Mouse (Mus musculus) hindbrain, postnatal 0 days (tissue): ENCODE measurements around the gene Vmn1r202. TPM values are rescaled to one million over a fixed set of nuclear protein-coding genes. Genes with fewer than 3 reads are reported as not detected.
"Not testable (repeated sequence)": the region's sequence is repeated elsewhere in the genome, so short reads cannot be mapped to it uniquely, and the experiment has no call there.

ENCODE experiments used
- ATAC-seq: fragments of 200-750 bp; cut with Nextera tagmentation; 2 replicates; pipeline ENCODE4 v1.8.0; 2017; ENCODE audit warnings: mild to moderate bottlenecking, moderate TSS enrichment, moderate library complexity
- DNase-seq: peaks from one replicate; pipeline ENCODE4 v3.0.0-alpha.2; 2015; ENCODE audit warnings: low spot score
- H3K27ac ChIP-seq: fragments of 300-500 bp; sonication (generic); 2 replicates; pipeline ENCODE4 v1.5.1; 2014; ENCODE audit warnings: mild to moderate bottlenecking
- H3K27me3 ChIP-seq: fragments of 300-500 bp; sonication (generic); 2 replicates; pipeline ENCODE4 v1.6.1; 2014; ENCODE audit warnings: low read length, mixed read lengths; ENCODE audit not compliant: insufficient read depth
- H3K36me3 ChIP-seq: fragments of 300-500 bp; sonication (generic); 2 replicates; pipeline ENCODE4 v1.6.1; 2014; ENCODE audit warnings: low read length, mixed read lengths; ENCODE audit not compliant: insufficient read depth
- H3K4me1 ChIP-seq: fragments of 300-500 bp; sonication (generic); 2 replicates; pipeline ENCODE4 v1.6.1; 2014; ENCODE audit warnings: antibody characterized with exemption, low read length, mixed read lengths; ENCODE audit not compliant: insufficient read depth
- H3K4me2 ChIP-seq: fragments of 300-500 bp; sonication (generic); 2 replicates; pipeline ENCODE4 v1.6.1; 2014; ENCODE audit warnings: low read depth, mild to moderate bottlenecking, low read length, moderate library complexity, mixed read lengths
- H3K4me3 ChIP-seq: fragments of 300-500 bp; sonication (generic); 2 replicates; pipeline ENCODE4 v1.5.1; 2014; ENCODE audit warnings: low read length
- H3K9ac ChIP-seq: fragments of 300-500 bp; sonication (generic); replicated peaks from 2 replicates; pipeline ENCODE4 v1.6.1; 2014; ENCODE audit warnings: mild to moderate bottlenecking, low read length, moderate library complexity, mixed read lengths
- H3K9me3 ChIP-seq: fragments of 300-500 bp; sonication (generic); 2 replicates; pipeline ENCODE4 v1.6.1; 2016; ENCODE audit warnings: low read length, mixed read lengths
- CTCF ChIP-seq: IDR thresholded peaks from 2 replicates; pipeline ENCODE4 v1.5.1; 2016; ENCODE audit warnings: antibody characterized with exemption, control low read depth, low read depth
- WGBS: fragments of 180-500 bp; shearing (Covaris S2); extraction: QIAGEN DNeasy Blood & Tissue Kit; methylation state at CpG from one replicate; pipeline ENCODE4 v1.1.7; 2014; 5-methylcytosine and 5-hydroxymethylcytosine counted together
- polyA plus RNA-seq: library from polyadenylated mRNA; unstranded; fragments of >200 nt; fragmentation: Nextera tagmentation; extraction: Ambion mirVana; gene quantifications from 2 replicates; pipeline ENCODE4 v1.2.1, GENCODE M21; 2015
- total RNA-seq: library from RNA; depleted of rRNA; stranded (reverse); fragments of >200 nt; gene quantifications from 2 replicates; pipeline ENCODE4 v1.2.3, GENCODE M21; 2014; rRNA removed

Vmn1r202 gene
- total RNA-seq, result not detected in 2 replicates
- not detected in 2 replicates for polyA plus RNA-seq

DNA sequence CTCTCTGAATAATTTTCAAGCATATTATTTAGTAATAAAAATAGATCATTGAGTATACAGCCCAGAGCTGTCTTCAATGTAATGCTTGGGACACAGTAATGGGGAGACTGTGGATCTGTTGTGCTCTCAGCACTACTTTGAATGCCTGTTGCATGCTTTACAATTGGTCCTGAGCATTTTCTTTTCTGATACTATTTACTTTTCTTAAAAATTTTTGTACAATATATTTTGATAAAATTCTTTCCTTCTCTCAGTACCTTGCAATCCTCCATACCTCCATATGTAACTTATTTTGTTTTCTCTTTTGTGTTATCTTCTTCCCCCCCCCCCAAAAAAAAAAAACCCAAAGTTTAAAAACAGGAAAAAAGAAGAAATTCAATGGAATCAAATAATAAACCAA, at the start of gene Vmn1r202:
Vmn1r202 (minus strand) TSS at position 101 of the 400 bp plus-strand sequence.
- Histone ChIP-seq H3K4me3 (no peak within 1 kb of the TSS), H3K27me3 (no peaks in the 10 kb centered on the region), H3K36me3 (no peaks in the 10 kb centered on the region), H3K4me1 (no peaks in the 10 kb centered on the region), H3K9me3 (no peaks in the 10 kb centered on the region), H3K9ac (no peak within 1 kb of the TSS), H3K4me2 (no peak within 1 kb of the TSS), H3K27ac (no peak within 1 kb of the TSS)
- DNase-seq, result no peak
- ATAC-seq, result no peak
- TF ChIP-seq CTCF, result no peak

DNA sequence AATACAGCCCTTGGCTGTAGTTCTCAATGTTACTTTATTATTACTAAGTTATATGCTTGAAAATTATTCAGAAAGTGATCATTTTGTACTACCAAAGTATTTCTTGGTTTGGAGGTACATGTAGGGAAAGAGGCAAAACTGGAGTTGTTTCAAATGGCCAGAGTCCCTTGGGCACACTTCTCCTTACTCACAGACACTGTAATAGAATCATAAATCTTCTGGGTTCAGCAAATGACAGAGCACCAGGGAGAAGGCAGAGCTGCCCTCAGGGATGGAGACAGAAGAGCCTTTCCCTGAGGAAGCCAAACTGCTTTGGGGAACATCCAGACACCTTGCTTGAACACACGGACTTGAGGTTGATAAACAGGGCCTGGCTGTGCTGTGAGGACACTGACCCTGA, 47.7 kb upstream of the Vmn1r202 start, which contains the start of gene Vmn1r204:
Vmn1r204 (plus strand) TSS at position 301 of the 400 bp plus-strand sequence.
- not testable (repeated sequence) for H3K9ac ChIP-seq, DNase-seq, H3K27me3 ChIP-seq, H3K36me3 ChIP-seq, ATAC-seq, H3K27ac ChIP-seq, H3K9me3 ChIP-seq, H3K4me1 ChIP-seq, H3K4me3 ChIP-seq, H3K4me2 ChIP-seq
- WGBS, result 68% methylated on average over 1 of the region's 1 CpGs

DNA sequence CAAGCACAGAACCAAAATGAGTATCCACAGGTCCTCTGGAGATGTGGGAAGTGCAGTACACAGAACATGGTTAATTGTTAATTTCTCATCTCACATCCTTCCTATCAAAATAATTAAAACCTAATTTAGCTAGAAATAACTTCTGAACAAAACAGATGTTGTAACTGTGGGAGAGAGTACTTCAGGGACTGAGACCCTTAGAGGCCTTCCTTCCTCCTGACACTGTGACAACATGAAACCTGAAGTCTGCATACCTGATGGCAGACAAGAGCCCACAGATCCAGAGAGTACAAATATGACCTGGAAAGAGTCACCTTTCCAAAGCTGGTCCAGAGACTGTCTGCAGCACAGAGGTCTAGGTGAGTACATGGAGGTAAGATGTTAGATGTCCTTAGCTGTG, 12.6 kb upstream of the Vmn1r202 start, which contains the start of gene Vmn1r203:
Vmn1r203 (plus strand) TSS at position 301 of the 400 bp plus-strand sequence.
- ATAC-seq, result no peak
- Histone ChIP-seq H3K27ac (no peak within 1 kb of the TSS), H3K4me1 (no peaks in the 10 kb centered on the region), H3K4me2 (no peak within 1 kb of the TSS), H3K9ac (no peak within 1 kb of the TSS), H3K36me3 (no peaks in the 10 kb centered on the region), H3K27me3 (no peaks in the 10 kb centered on the region), H3K9me3 (no peaks in the 10 kb centered on the region), H3K4me3 (no peak within 1 kb of the TSS)
- DNase-seq, result no peak
- TF ChIP-seq CTCF, result no peak

DNA sequence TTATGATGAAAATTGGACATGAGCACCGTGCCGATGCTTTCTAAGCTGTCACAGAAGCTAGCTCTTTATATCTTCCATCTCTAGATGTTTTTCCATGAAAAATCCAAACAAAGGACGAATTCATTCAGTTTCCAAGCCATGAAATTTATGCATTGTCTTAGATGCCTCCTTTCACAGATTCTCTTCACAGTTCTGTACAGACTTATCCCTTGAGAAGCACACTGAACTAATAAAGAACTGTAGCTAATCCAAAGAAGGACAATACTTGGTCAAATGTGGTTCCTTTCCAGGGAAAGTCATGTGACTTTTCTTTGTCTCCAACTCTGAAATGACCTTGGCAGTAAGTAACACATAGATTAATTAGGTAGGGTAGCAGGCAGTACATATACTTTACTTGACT, 2.8 kb downstream of the Vmn1r202 start:
- Histone ChIP-seq H3K4me2 (no peak overlapping the region), H3K27ac (no peak overlapping the region), H3K9me3 (no peaks in the 10 kb centered on the region), H3K27me3 (no peaks in the 10 kb centered on the region), H3K9ac (no peak overlapping the region), H3K36me3 (no peaks in the 10 kb centered on the region), H3K4me1 (no peaks in the 10 kb centered on the region), H3K4me3 (no peak overlapping the region)
- ATAC-seq (no peak), DNase-seq (no peak)
- no peak for TF ChIP-seq CTCF
- WGBS, result 35% methylated on average over 3 of the region's 3 CpGs

DNA sequence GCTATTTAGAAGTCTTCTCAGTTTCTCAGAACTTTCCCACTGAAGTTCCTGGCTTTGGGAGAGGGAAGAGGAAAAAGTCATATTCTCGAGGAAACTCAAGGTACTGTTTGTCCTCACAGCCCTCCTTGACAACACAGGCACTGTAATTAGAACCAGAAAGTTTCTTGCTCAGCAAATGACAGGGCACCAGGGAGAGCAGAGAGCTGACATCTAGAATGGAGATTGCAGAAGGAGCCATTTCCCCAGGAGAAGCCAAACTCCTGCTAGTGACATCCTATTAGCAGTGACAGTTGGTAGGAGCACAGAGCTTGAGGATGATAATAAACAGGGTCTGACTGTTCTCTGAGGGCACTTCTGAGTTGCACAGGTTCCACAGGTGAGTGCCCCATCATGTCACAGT, 33.6 kb downstream of the Vmn1r202 start, which contains the start of gene Vmn1r201:
Vmn1r201 (plus strand) TSS at position 301 of the 400 bp plus-strand sequence.
- H3K27me3 ChIP-seq, result no peaks in the 10 kb centered on the region
- H3K4me3 ChIP-seq, result no peak within 1 kb of the TSS
- WGBS, result 69% methylated on average over 1 of the region's 1 CpGs
- no peak within 1 kb of the TSS for H3K9ac ChIP-seq
- H3K9me3 ChIP-seq, result no peaks in the 10 kb centered on the region
- ATAC-seq (no peak), DNase-seq (no peak)
- H3K36me3 ChIP-seq, result no peaks in the 10 kb centered on the region
- no peak for TF ChIP-seq CTCF
- H3K27ac ChIP-seq, result no peak within 1 kb of the TSS
- no peak within 1 kb of the TSS for H3K4me2 ChIP-seq
- H3K4me1 ChIP-seq, result no peaks in the 10 kb centered on the region

DNA sequence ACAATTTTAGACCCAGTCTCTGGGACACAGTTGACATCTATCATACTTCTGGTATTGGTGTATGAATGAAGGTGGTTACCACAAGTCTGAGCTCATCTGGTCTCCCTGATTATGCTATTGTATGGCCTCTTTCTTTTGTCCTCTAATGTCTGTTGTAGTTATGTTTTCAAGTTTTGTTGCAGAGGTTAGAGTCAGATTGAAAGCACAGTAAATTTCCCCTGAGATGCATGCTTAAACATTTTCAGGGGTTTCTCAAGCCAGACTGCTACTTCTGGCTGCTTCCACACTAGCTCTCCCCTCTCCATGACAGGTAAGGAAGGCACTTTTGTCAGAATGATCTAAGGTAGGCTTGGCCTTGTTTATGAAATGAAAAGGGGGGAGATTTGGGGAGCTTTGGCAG, 50.0 kb downstream of the Vmn1r202 start:
- H3K27me3 ChIP-seq, result no peaks in the 10 kb centered on the region
- no peak for TF ChIP-seq CTCF
- no peak overlapping the region for H3K4me2 ChIP-seq
- no peaks in the 10 kb centered on the region for H3K36me3 ChIP-seq
- DNase-seq (no peak), ATAC-seq (no peak)
- no peaks in the 10 kb centered on the region for H3K9me3 ChIP-seq
- H3K9ac ChIP-seq, result no peak overlapping the region
- no peak overlapping the region for H3K4me3 ChIP-seq
- H3K4me1 ChIP-seq, result no peaks in the 10 kb centered on the region
- H3K27ac ChIP-seq, result no peak overlapping the region

Other genes with a start within 250 kb of the Vmn1r202 start
- gene Vmn1r195, start 234.9 kb downstream of the Vmn1r202 start, total RNA-seq, result not detected in 2 replicates
- gene Vmn1r195, start 234.9 kb downstream of the Vmn1r202 start, polyA plus RNA-seq, result not detected in 2 replicates
- not detected in 2 replicates for gene Vmn1r196, start 215.5 kb downstream of the Vmn1r202 start, total RNA-seq
- not detected in 2 replicates for gene Vmn1r196, start 215.5 kb downstream of the Vmn1r202 start, polyA plus RNA-seq
- gene Vmn1r197, start 180.8 kb downstream of the Vmn1r202 start, total RNA-seq, result not detected in 2 replicates
- not detected in 2 replicates for gene Vmn1r197, start 180.8 kb downstream of the Vmn1r202 start, polyA plus RNA-seq
- not detected in 2 replicates for gene Vmn1r198, start 155.0 kb downstream of the Vmn1r202 start, total RNA-seq
- gene Vmn1r198, start 155.0 kb downstream of the Vmn1r202 start, polyA plus RNA-seq, result not detected in 2 replicates
- gene Vmn1r199, start 125.6 kb downstream of the Vmn1r202 start, total RNA-seq, result not detected in 2 replicates
- gene Vmn1r199, start 125.6 kb downstream of the Vmn1r202 start, polyA plus RNA-seq, result not detected in 2 replicates
- not detected in 2 replicates for gene Vmn1r200, start 115.0 kb downstream of the Vmn1r202 start, total RNA-seq
- not detected in 2 replicates for gene Vmn1r200, start 115.0 kb downstream of the Vmn1r202 start, polyA plus RNA-seq
- not detected in 2 replicates for gene Vmn1r201, start 33.5 kb downstream of the Vmn1r202 start, total RNA-seq
- not detected in 2 replicates for gene Vmn1r201, start 33.5 kb downstream of the Vmn1r202 start, polyA plus RNA-seq
- gene Vmn1r203, start 12.7 kb upstream of the Vmn1r202 start, total RNA-seq, result not detected in 2 replicates
- gene Vmn1r203, start 12.7 kb upstream of the Vmn1r202 start, polyA plus RNA-seq, result not detected in 2 replicates
- gene Vmn1r204, start 47.8 kb upstream of the Vmn1r202 start, total RNA-seq, result not detected in 2 replicates
- not detected in 2 replicates for gene Vmn1r204, start 47.8 kb upstream of the Vmn1r202 start, polyA plus RNA-seq
- gene Vmn1r205, start 87.6 kb upstream of the Vmn1r202 start, total RNA-seq, result not detected in 2 replicates
- not detected in 2 replicates for gene Vmn1r205, start 87.6 kb upstream of the Vmn1r202 start, polyA plus RNA-seq
- gene Vmn1r206, start 118.9 kb upstream of the Vmn1r202 start, total RNA-seq, result not detected in 2 replicates
- not detected in 2 replicates for gene Vmn1r206, start 118.9 kb upstream of the Vmn1r202 start, polyA plus RNA-seq
- gene Vmn1r207-ps, start 224.2 kb upstream of the Vmn1r202 start, total RNA-seq, result not detected in 2 replicates
- gene Vmn1r207-ps, start 224.2 kb upstream of the Vmn1r202 start, polyA plus RNA-seq, result not detected in 2 replicates